Mouse (Mus musculus) olfactory bulb, adult 2 months (tissue): Measurements from ENCODE around the gene Rcsd1.

Source experiments
- CTCF ChIP-seq: fragments of 200-500 bp; IDR thresholded peaks from 2 replicates; pipeline ENCODE4 v1.5.1; 2012; ENCODE audit warnings: low read depth, mild to moderate bottlenecking, low read length, moderate library complexity; ENCODE audit not compliant: insufficient read depth
- POLR2A ChIP-seq: fragments of 200-500 bp; IDR thresholded peaks from 2 replicates; pipeline ENCODE4 v1.6.1; 2012; ENCODE audit warnings: mild to moderate bottlenecking, low read depth, low read length, moderate library complexity; ENCODE audit not compliant: insufficient read depth

- TF ChIP-seq POLR2A = no peak
- no peak for TF ChIP-seq CTCF
These were observed 9.2 kb downstream of the Rcsd1 start for GRCm38 (mm10) chr1:165700376-165700815.
